ENCODE assay signal across 14 mouse cellular contexts in the genomic region with DNA sequence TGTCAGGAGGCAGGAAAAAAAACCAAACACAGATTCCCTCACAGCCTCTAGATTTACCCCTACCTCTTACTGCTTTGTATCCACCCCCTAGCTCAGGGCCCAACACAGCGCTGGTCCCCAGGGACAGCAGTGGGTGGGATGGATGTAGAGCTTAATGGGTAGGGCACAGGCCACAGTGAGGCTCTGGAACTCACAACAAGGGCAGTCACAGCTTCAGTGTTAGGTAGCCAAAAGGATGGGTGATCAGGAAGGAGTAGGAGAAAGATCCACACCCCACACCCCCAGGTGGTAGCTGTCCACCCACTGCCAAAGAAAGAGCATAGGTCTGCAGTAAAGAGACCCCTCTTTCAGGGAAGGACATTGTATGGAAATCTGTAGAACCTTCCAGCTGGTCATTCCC. TPM values are rescaled to one million over a fixed set of nuclear protein-coding genes. Genes with fewer than 3 reads are reported as not detected.
DNase-seq lines count a peak whose midpoint lies in the region; ATAC-seq and TF ChIP-seq lines count a peak whose summit lies in the region.
"Had no signal": no experiment of that assay in that cellular context is flagged by ENCODE, and none has a peak within 500 bp of the region (broad histone marks: within the 10 kb centered on the region; RNA-seq: fewer than 3 reads in every experiment).

No protein-coding gene starts in this region.

- 76% methylated on average over 1 of the region's 1 CpGs for WGBS in intestine, embryonic 16.5 days
- WGBS in intestine, postnatal 0 days = 90% methylated on average over 1 of the region's 1 CpGs
- 90% methylated on average over 1 of the region's 1 CpGs for WGBS in neural tube, embryonic 13.5 days
- 91% methylated on average over 1 of the region's 1 CpGs for whole genome bisulfite sequencing in limb, embryonic 10.5 days

- H3K9ac ChIP-seq in intestine, embryonic 16.5 days (ENCODE audit: low read depth, low read length) = no peak overlapping the region; the same call in 1 of the 2 replicates
- no peak overlapping the region for H3K9ac ChIP-seq in intestine, postnatal 0 days (ENCODE audit: low read depth, low read length)
- peak overlapping the region; percentile 34; the same call in 1 of the 2 replicates for H3K9ac ChIP-seq in neural tube, embryonic 13.5 days
- H3K9ac ChIP-seq: forebrain, postnatal 0 days had no signal

- no peaks in the 10 kb centered on the region for H3K9me3 ChIP-seq in intestine, embryonic 16.5 days (ENCODE audit: control insufficient read depth, low read length)
- no peaks in the 10 kb centered on the region for H3K9me3 ChIP-seq in intestine, postnatal 0 days (ENCODE audit: control insufficient read depth)
- no peaks in the 10 kb centered on the region for H3K9me3 ChIP-seq in neural tube, embryonic 13.5 days
- no peaks in the 10 kb centered on the region for H3K9me3 ChIP-seq in limb, embryonic 10.5 days (replicated peaks)

- no peak overlapping the region for H3K4me2 ChIP-seq in intestine, embryonic 16.5 days (ENCODE audit: low read depth, low read length)
- no peak overlapping the region for H3K4me2 ChIP-seq in intestine, postnatal 0 days (replicated peaks; ENCODE audit: low read depth)
- H3K4me2 ChIP-seq in neural tube, embryonic 13.5 days = no peak overlapping the region

- DNase-seq in neural tube, embryonic 10.5 days (ENCODE audit: extremely low spot score, low spot score) = no peak
- DNase-seq in limb, embryonic 10.5 days (ENCODE audit: low spot score) = no peak
- no peak for DNase-seq in adrenal gland, adult 2 months
- DNase-seq in thymus, postnatal 36 days = no peak
- DNase-seq: cerebellum, adult 11 months; embryo, embryonic 11 days; forebrain, postnatal 0 days; thymus, adult 2 months had no signal

- ATAC-seq in intestine, embryonic 16.5 days = no peak
- no peak for ATAC-seq in intestine, postnatal 0 days
- no peak for ATAC-seq in neural tube, embryonic 13.5 days (ENCODE audit: low read depth)
- ATAC-seq: activated CD4-positive, CD25-positive, alpha-beta regulatory T cell, adult 4 months; forebrain, postnatal 0 days had no signal

- peaks cover 40% of the 10 kb centered on the region for H3K4me1 ChIP-seq in intestine, embryonic 16.5 days (ENCODE audit: control insufficient read depth, insufficient read depth, low read length)
- peaks cover 6% of the 10 kb centered on the region for H3K4me1 ChIP-seq in intestine, postnatal 0 days (replicated peaks; ENCODE audit: control insufficient read depth, insufficient read depth, low read length)
- peaks cover 30% of the 10 kb centered on the region for H3K4me1 ChIP-seq in neural tube, embryonic 13.5 days (replicated peaks)
- H3K4me1 ChIP-seq in limb, embryonic 10.5 days = peaks cover 17% of the 10 kb centered on the region; the same call in 1 of the 2 replicates

- no peak for TF ChIP-seq CTCF in intestine, postnatal 0 days (IDR thresholded peaks at IDR 0.05; ENCODE audit: low read depth)

- H3K4me3 ChIP-seq in intestine, embryonic 16.5 days (ENCODE audit: low read length) = no peak overlapping the region
- H3K4me3 ChIP-seq in intestine, postnatal 0 days (ENCODE audit: low read depth, low read length) = no peak overlapping the region
- H3K4me3 ChIP-seq in neural tube, embryonic 13.5 days = no peak overlapping the region
- H3K4me3 ChIP-seq in limb, embryonic 10.5 days = no peak overlapping the region

- no peaks in the 10 kb centered on the region for H3K36me3 ChIP-seq in intestine, embryonic 16.5 days (ENCODE audit: control insufficient read depth, insufficient read depth, low read length)
- no peaks in the 10 kb centered on the region for H3K36me3 ChIP-seq in intestine, postnatal 0 days (ENCODE audit: control insufficient read depth, insufficient read depth)
- peaks cover 17% of the 10 kb centered on the region; the same call in 1 of the 2 replicates for H3K36me3 ChIP-seq in neural tube, embryonic 13.5 days
- no peaks in the 10 kb centered on the region for H3K36me3 ChIP-seq in limb, embryonic 10.5 days

- no peaks in the 10 kb centered on the region for H3K27me3 ChIP-seq in intestine, embryonic 16.5 days (replicated peaks; ENCODE audit: control insufficient read depth, insufficient read depth, low read length)
- no peaks in the 10 kb centered on the region for H3K27me3 ChIP-seq in intestine, postnatal 0 days (replicated peaks; ENCODE audit: control insufficient read depth, insufficient read depth, low read length)
- no peaks in the 10 kb centered on the region for H3K27me3 ChIP-seq in neural tube, embryonic 13.5 days
- H3K27me3 ChIP-seq in limb, embryonic 10.5 days (ENCODE audit: low read depth, poor library complexity, severe bottlenecking) = no peaks in the 10 kb centered on the region

- H3K27ac ChIP-seq in intestine, embryonic 16.5 days (ENCODE audit: low read length) = peak overlapping the region; percentile 40; the same call in 1 of the 2 replicates
- H3K27ac ChIP-seq in intestine, postnatal 0 days (ENCODE audit: low read depth, low read length) = no peak overlapping the region
- H3K27ac ChIP-seq in neural tube, embryonic 13.5 days (replicated peaks) = peak overlapping the region; percentile 54; the same call in 1 of the 2 replicates
- H3K27ac ChIP-seq in limb, embryonic 10.5 days = peak overlapping the region; percentile 40; the same call in 1 of the 2 replicates

RNA-seq across cellular contexts. Expression of a gene that starts 12.1 kb away (rescaled TPM):
- polyA plus RNA-seq in intestine, embryonic 16.5 days (2015; fragmentation: Nextera tagmentation; extraction: Ambion mirVana) = 5.9 and 7.5 TPM in 2 replicates
- 19.8 and 20.5 TPM in 2 replicates for polyA plus RNA-seq in intestine, postnatal 0 days (2015; fragmentation: Nextera tagmentation; extraction: Ambion mirVana)
- 9.1 and 10.8 TPM in 2 replicates for polyA plus RNA-seq in neural tube, embryonic 13.5 days (2015; fragmentation: Nextera tagmentation; extraction: Ambion mirVana)
- 2.8 and 3.0 TPM in 2 replicates for polyA plus RNA-seq in limb, embryonic 10.5 days (2016; fragmentation: Nextera tagmentation; extraction: Ambion mirVana)
- 1 to 10 TPM; 2.0 to 4.2 TPM for total RNA-seq in adrenal gland, adult 2 months (2021)
- polyA plus RNA-seq in adrenal gland, adult 2 months (2012; rRNA removed) = 5.2 and 7.6 TPM in 2 replicates
- polyA plus RNA-seq: activated CD4-positive, CD25-positive, alpha-beta regulatory T cell, adult 4 months had no signal

RNA-seq across cellular contexts. Expression of a gene that starts 36.5 kb away (rescaled TPM):
- 119 and 141 TPM in 2 replicates for polyA plus RNA-seq in intestine, embryonic 16.5 days (2015; fragmentation: Nextera tagmentation; extraction: Ambion mirVana)
- 37.3 and 40.7 TPM in 2 replicates for polyA plus RNA-seq in intestine, postnatal 0 days (2015; fragmentation: Nextera tagmentation; extraction: Ambion mirVana)
- 69.6 and 80.7 TPM in 2 replicates for polyA plus RNA-seq in neural tube, embryonic 13.5 days (2015; fragmentation: Nextera tagmentation; extraction: Ambion mirVana)
- 234 and 274 TPM in 2 replicates for polyA plus RNA-seq in limb, embryonic 10.5 days (2016; fragmentation: Nextera tagmentation; extraction: Ambion mirVana)
- 10 to 100 TPM; 68.0 to 86.1 TPM for total RNA-seq in adrenal gland, adult 2 months (2021)
- polyA plus RNA-seq in adrenal gland, adult 2 months (2012; rRNA removed) = 31.6 and 37.9 TPM in 2 replicates

RNA-seq across cellular contexts. Expression of a gene that starts 42.3 kb away (rescaled TPM):
- polyA plus RNA-seq in intestine, embryonic 16.5 days (2015; fragmentation: Nextera tagmentation; extraction: Ambion mirVana) = 19.2 and 21.2 TPM in 2 replicates
- polyA plus RNA-seq in intestine, postnatal 0 days (2015; fragmentation: Nextera tagmentation; extraction: Ambion mirVana) = 8.1 and 8.6 TPM in 2 replicates
- polyA plus RNA-seq in neural tube, embryonic 13.5 days (2015; fragmentation: Nextera tagmentation; extraction: Ambion mirVana) = not detected in 2 replicates
- 0.08 TPM in 1 of 2 replicates, not detected in the other for polyA plus RNA-seq in limb, embryonic 10.5 days (2016; fragmentation: Nextera tagmentation; extraction: Ambion mirVana)
- total RNA-seq in adrenal gland, adult 2 months (2021) = 1 to 10 TPM in 1 of 2 experiments, under 1 TPM in 1; 0.83 to 4.7 TPM
- 8.5 and 13.4 TPM in 2 replicates for polyA plus RNA-seq in adrenal gland, adult 2 months (2012; rRNA removed)
- total RNA-seq: forebrain, postnatal 0 days; hematopoietic stem cell, adult 5-6 weeks; neutrophil, adult 5-6 weeks had no signal
- polyA plus RNA-seq: activated CD4-positive, CD25-positive, alpha-beta regulatory T cell, adult 4 months; forebrain, postnatal 0 days had no signal
